28 mouse cellular contexts compared by ENCODE assay signal in genomic region chr19:32702191-32702590, GRCm38 (mm10). TPM values are rescaled to one million over a fixed set of nuclear protein-coding genes. Genes with fewer than 3 reads are reported as not detected.
DNase-seq lines count a peak whose midpoint lies in the region; TF ChIP-seq lines count a peak whose summit lies in the region.
"Had no signal": no experiment of that assay in that cellular context is flagged by ENCODE, and none has a peak within 500 bp of the region (broad histone marks: within the 10 kb centered on the region; RNA-seq: fewer than 3 reads in every experiment).

No protein-coding gene starts in this region.

- no peak overlapping the region for H3K27ac ChIP-seq in left cerebral cortex, adult 2 months
- H3K27ac ChIP-seq: embryonic facial prominence, embryonic 10.5 days; embryonic facial prominence, embryonic 13.5 days; forebrain, embryonic 12.5 days; forebrain, embryonic 15.5 days; heart, embryonic 15.5 days; hindbrain, embryonic 10.5 days; hindbrain, embryonic 13.5 days; intestine, embryonic 15.5 days had no signal

- TF ChIP-seq CTCF in left cerebral cortex, adult 2 months (IDR thresholded peaks at IDR 0.05) = no peak

- peak; percentile 24 for DNase-seq in adrenal gland, adult 2 months
- no peak for DNase-seq in adrenal gland, postnatal 10 days
- peak; percentile 80 for DNase-seq in 3T3-L1 (ENCODE audit: low read depth, low spot score)
- DNase-seq in NIH3T3 (ENCODE audit: low read depth) = peak; percentile 50
- no peak for DNase-seq in urinary bladder, adult 18-20 months (ENCODE audit: low spot score in 2 of 2)
- no peak for DNase-seq in left cerebral cortex, adult 2 months (ENCODE audit: extremely low spot score in 1 of 2, low spot score in 2 of 2)
- DNase-seq: adrenal gland, adult 8-10 months; adrenal gland, postnatal 36 days; cerebellum, adult 11 months; cerebellum, adult 2 months; cerebellum, postnatal 10 days; cerebellum, postnatal 36 days; embryo, embryonic 11 days; gastrocnemius, postnatal 10 days; gastrocnemius, postnatal 36 days; heart, postnatal 10 days; heart, postnatal 36 days; kidney, adult 11 months had no signal

- H3K4me3 ChIP-seq in left cerebral cortex, adult 2 months = no peak overlapping the region
- H3K4me3 ChIP-seq: embryonic facial prominence, embryonic 10.5 days; embryonic facial prominence, embryonic 13.5 days; erythroblast, embryonic 14.5 days; forebrain, embryonic 12.5 days; forebrain, embryonic 15.5 days; heart, embryonic 12.5 days; heart, embryonic 15.5 days; hindbrain, embryonic 10.5 days; hindbrain, embryonic 13.5 days; intestine, embryonic 15.5 days had no signal

- intact Hi-C loops in left cerebral cortex, adult 2 months (cut with DNase I) = no loop called here

RNA-seq across cellular contexts. Expression of gene Atad1, which starts 37.4 kb away (rescaled TPM):
- 10 to 100 TPM; 79.1 to 86.3 TPM for total RNA-seq in adrenal gland, adult 2 months (2021)
- 1.6 and 2.0 TPM in 2 replicates for polyA plus RNA-seq in adrenal gland, adult 2 months (2012; rRNA removed)
- 10 to 100 TPM; 60.0 to 65.8 TPM for total RNA-seq in adrenal gland, postnatal 10 days (2021)
- total RNA-seq in left cerebral cortex, adult 2 months (2021) = 10 to 100 TPM; 91.3 to 96.5 TPM

RNA-seq across cellular contexts. Expression of gene Pten, which starts 55.1 kb away (rescaled TPM):
- 10 to 100 TPM; 71.3 to 76.2 TPM for total RNA-seq in adrenal gland, adult 2 months (2021)
- 25.5 and 38.3 TPM in 2 replicates for polyA plus RNA-seq in adrenal gland, adult 2 months (2012; rRNA removed)
- total RNA-seq in adrenal gland, postnatal 10 days (2021) = 10 to 100 TPM; 64.8 to 65.9 TPM
- total RNA-seq in left cerebral cortex, adult 2 months (2021) = 100 to 1,000 TPM; 141 to 154 TPM

Comparison
In these comparisons a context has a peak if more than half of its experiments do, and no peak if none do; other contexts are left out.
1. DNase-seq: peak in adrenal gland, adult 2 months (single experiment), 3T3-L1 (single experiment) and NIH3T3 (single experiment); none in adrenal gland, postnatal 10 days (single experiment), urinary bladder, adult 18-20 months (0 of 2) and left cerebral cortex, adult 2 months (0 of 2).